Comparison of ENCODE assay signal across 23 mouse cellular contexts in genomic region chr11:119821514-119821913, GRCm38 (mm10).
DNase-seq lines count a peak whose midpoint lies in the region; ATAC-seq and TF ChIP-seq lines count a peak whose summit lies in the region.
"Had no signal": no experiment of that assay in that cellular context is flagged by ENCODE, and none has a peak within 500 bp of the region (broad histone marks: within the 10 kb centered on the region; RNA-seq: fewer than 3 reads in every experiment).

No protein-coding gene starts in this region.

- H3K9ac ChIP-seq in kidney, embryonic 15.5 days: no peak overlapping the region
- H3K9ac ChIP-seq: forebrain, embryonic 13.5 days; heart, embryonic 15.5 days; liver, embryonic 14.5 days; midbrain, embryonic 13.5 days; neural tube, embryonic 13.5 days had no signal

- no peak for TF ChIP-seq CTCF in cerebellum, adult 2 months (IDR thresholded peaks at IDR 0.05; ENCODE audit: borderline replicate concordance, insufficient read depth, low read depth, low read length)
- TF ChIP-seq CTCF in gastrocnemius, adult 2 months (IDR thresholded peaks at IDR 0.05): no peak

- peaks cover 75% of the 10 kb centered on the region for H3K36me3 ChIP-seq in kidney, embryonic 15.5 days

- WGBS in cerebellum, adult 2 months: 15% methylated on average over 9 of the region's 9 CpGs
- 94% methylated on average over 9 of the region's 9 CpGs for WGBS in kidney, embryonic 15.5 days

- ATAC-seq in kidney, embryonic 15.5 days (replicated peaks; ENCODE audit: low FRiP score): no peak
- ATAC-seq: activated CD4-positive, CD25-positive, alpha-beta regulatory T cell, adult 4 months; forebrain, embryonic 13.5 days; hindbrain, embryonic 16.5 days; midbrain, embryonic 13.5 days had no signal

- no peak overlapping the region for H3K4me3 ChIP-seq in cerebellum, adult 2 months (replicated peaks; ENCODE audit: insufficient read depth, low read depth, low read length)
- H3K4me3 ChIP-seq in gastrocnemius, adult 2 months: no peak overlapping the region
- no peak overlapping the region for H3K4me3 ChIP-seq in kidney, embryonic 15.5 days (replicated peaks)
- H3K4me3 ChIP-seq: forebrain, embryonic 13.5 days; heart, embryonic 15.5 days; midbrain, embryonic 13.5 days; neural tube, embryonic 13.5 days had no signal

- H3K4me2 ChIP-seq in kidney, embryonic 15.5 days: no peak overlapping the region
- H3K4me2 ChIP-seq: forebrain, embryonic 13.5 days; heart, embryonic 15.5 days; midbrain, embryonic 13.5 days; neural tube, embryonic 13.5 days had no signal

- no peaks in the 10 kb centered on the region for H3K9me3 ChIP-seq in kidney, embryonic 15.5 days (replicated peaks)
- H3K9me3 ChIP-seq: forebrain, embryonic 13.5 days; heart, embryonic 15.5 days; midbrain, embryonic 13.5 days; neural tube, embryonic 13.5 days had no signal

- peak; percentile 56 to 60 for DNase-seq in cerebellum, adult 2 months
- no peak for DNase-seq in cerebellum, adult 8-10 months
- DNase-seq in gastrocnemius, adult 2 months: peak; percentile 73
- DNase-seq in gastrocnemius, postnatal 10 days: no peak
- DNase-seq in kidney, adult 8-10 months: peak; percentile 11 to 24
- no peak for DNase-seq in spleen, postnatal 4 days (ENCODE audit: low spot score in 2 of 2)
- DNase-seq: adrenal gland, adult 2 months; adrenal gland, postnatal 36 days; layer of hippocampus, adult 9-11 months; liver; lung, adult 2 months; lung, postnatal 10 days; right cerebral cortex, postnatal 4 days had no signal

- H3K27me3 ChIP-seq in cerebellum, adult 2 months (ENCODE audit: control insufficient read depth, insufficient read depth, low read length): no peaks in the 10 kb centered on the region
- no peaks in the 10 kb centered on the region for H3K27me3 ChIP-seq in kidney, embryonic 15.5 days
- H3K27me3 ChIP-seq: CH12.LX; forebrain, embryonic 13.5 days; heart, embryonic 15.5 days; midbrain, embryonic 13.5 days; neural tube, embryonic 13.5 days had no signal

- no peak for TF ChIP-seq POLR2A in cerebellum, adult 2 months (IDR thresholded peaks at IDR 0.05; ENCODE audit: borderline replicate concordance, insufficient read depth, low read length)

- intact Hi-C loops in gastrocnemius, adult 2 months (cut with DNase I): no loop called here

- H3K27ac ChIP-seq in cerebellum, adult 2 months (ENCODE audit: insufficient read depth, low read length): peak overlapping the region; percentile 55; the same call in 1 of the 2 replicates
- H3K27ac ChIP-seq in gastrocnemius, adult 2 months: peak overlapping the region; percentile 58
- H3K27ac ChIP-seq in kidney, embryonic 15.5 days: no peak overlapping the region
- H3K27ac ChIP-seq: forebrain, embryonic 13.5 days; heart, embryonic 15.5 days; liver, embryonic 14.5 days; macrophage; midbrain, embryonic 13.5 days; neural tube, embryonic 13.5 days had no signal

- H3K4me1 ChIP-seq in cerebellum, adult 2 months (ENCODE audit: control insufficient read depth, insufficient read depth, low read length): peaks cover 63% of the 10 kb centered on the region
- no peaks in the 10 kb centered on the region for H3K4me1 ChIP-seq in kidney, embryonic 15.5 days
- H3K4me1 ChIP-seq: midbrain, embryonic 13.5 days had no signal

Comparison
In these comparisons a context has a peak if more than half of its experiments do, and no peak if none do; other contexts are left out.
1. DNase-seq: peak in cerebellum, adult 2 months (2 of 2), gastrocnemius, adult 2 months (single experiment) and kidney, adult 8-10 months (2 of 2); none in cerebellum, adult 8-10 months (single experiment), gastrocnemius, postnatal 10 days (single experiment) and spleen, postnatal 4 days (0 of 2).